Mouse (Mus musculus) R1 (cell line): ENCODE data around the gene Gm17349.

ENCODE experiments used
- DNase-seq: peaks from one replicate; pipeline ENCODE4 v3.0.0-alpha.2; 2018; ENCODE audit warnings: low read depth, low spot score

The Gm17349 gene

GRCm38 (mm10) chr15:99661121-99661830, 44.0 kb downstream of the Gm17349 start:
- DNase-seq: peak; percentile 63

GRCm38 (mm10) chr15:99658437-99658836, 46.9 kb downstream of the Gm17349 start:
- peak; percentile 64 for DNase-seq

GRCm38 (mm10) chr15:99655956-99656355, 49.3 kb downstream of the Gm17349 start:
- DNase-seq: no peak

GRCm38 (mm10) chr15:99653876-99654275, 51.4 kb downstream of the Gm17349 start:
- DNase-seq: peak; percentile 70

- peak; percentile 88 for DNase-seq
These were observed 52.0 kb downstream of the Gm17349 start for GRCm38 (mm10) chr15:99653291-99653690.
